9 mouse cellular contexts compared by ENCODE assay signal in genomic region chr7:28795832-28796231, GRCm38 (mm10). TPM values are rescaled to one million over a fixed set of nuclear protein-coding genes. Genes with fewer than 3 reads are reported as not detected.
DNase-seq lines count a peak whose midpoint lies in the region; ATAC-seq and TF ChIP-seq lines count a peak whose summit lies in the region.
"Had no signal": no experiment of that assay in that cellular context is flagged by ENCODE, and none has a peak within 500 bp of the region (broad histone marks: within the 10 kb centered on the region; RNA-seq: fewer than 3 reads in every experiment).

No protein-coding gene starts in this region.

- peaks cover 19% of the 10 kb centered on the region; the same call in 1 of the 2 replicates for H3K4me1 ChIP-seq in spleen, adult 2 months (ENCODE audit: control insufficient read depth, insufficient read depth, insufficient read length)
- H3K4me1 ChIP-seq in embryonic facial prominence, embryonic 12.5 days = peaks cover 7% of the 10 kb centered on the region
- peaks cover 17% of the 10 kb centered on the region for H3K4me1 ChIP-seq in limb, embryonic 12.5 days (replicated peaks)

- no peak overlapping the region for H3K9ac ChIP-seq in embryonic facial prominence, embryonic 12.5 days
- H3K9ac ChIP-seq in limb, embryonic 12.5 days (replicated peaks) = no peak overlapping the region

- H3K4me3 ChIP-seq in spleen, adult 2 months (ENCODE audit: extremely low read depth, insufficient read depth, insufficient read length) = peak overlapping the region; percentile 58
- no peak overlapping the region for H3K4me3 ChIP-seq in embryonic facial prominence, embryonic 12.5 days
- no peak overlapping the region for H3K4me3 ChIP-seq in limb, embryonic 12.5 days (replicated peaks)

- H3K27ac ChIP-seq in spleen, adult 2 months (ENCODE audit: insufficient read depth, low read length) = peak overlapping the region; percentile 70
- H3K27ac ChIP-seq in embryonic facial prominence, embryonic 12.5 days = 0 out of 2 replicates have a peak overlapping the region, but pooled peaks have one; percentile 17
- no peak overlapping the region for H3K27ac ChIP-seq in limb, embryonic 12.5 days

- no peak overlapping the region; the same call in 1 of the 2 replicates for H3K4me2 ChIP-seq in embryonic facial prominence, embryonic 12.5 days (replicated peaks)
- peak overlapping the region; percentile 50; the same call in 1 of the 2 replicates for H3K4me2 ChIP-seq in limb, embryonic 12.5 days

- peak; percentile 32; the same call in 1 of the 2 replicates for TF ChIP-seq POLR2A in spleen, adult 2 months (IDR thresholded peaks at IDR 0.05; ENCODE audit: low read depth, low read length)

- no peak for TF ChIP-seq CTCF in spleen, adult 2 months (IDR thresholded peaks at IDR 0.05; ENCODE audit: extremely low read depth, insufficient read depth, insufficient read length, insufficient replicate concordance)

- no peak for DNase-seq in spleen, adult 2 months (ENCODE audit: low read depth in 1 of 2, low spot score in 2 of 2)
- DNase-seq in spleen, adult 12 weeks (ENCODE audit: low spot score) = no peak
- no peak for DNase-seq in layer of hippocampus, postnatal 25 days (ENCODE audit: extremely low spot score in 1 of 2, low spot score in 1 of 2)
- DNase-seq in cerebellum, adult 9-10 months = no peak
- no peak for DNase-seq in embryo, embryonic 10 days (ENCODE audit: low spot score)
- DNase-seq: cerebellum, adult 2 months had no signal

- H3K9me3 ChIP-seq in embryonic facial prominence, embryonic 12.5 days = no peaks in the 10 kb centered on the region
- no peaks in the 10 kb centered on the region for H3K9me3 ChIP-seq in limb, embryonic 12.5 days

- 11% methylated on average over 15 of the region's 15 CpGs for WGBS in spleen, adult 2 months
- 74% methylated on average over 15 of the region's 15 CpGs for WGBS in embryonic facial prominence, embryonic 12.5 days
- 85% methylated on average over 15 of the region's 15 CpGs for WGBS in limb, embryonic 12.5 days

- peaks cover 8% of the 10 kb centered on the region for H3K36me3 ChIP-seq in spleen, adult 2 months (ENCODE audit: control insufficient read depth, insufficient read depth, low read length)
- no peaks in the 10 kb centered on the region for H3K36me3 ChIP-seq in embryonic facial prominence, embryonic 12.5 days
- no peaks in the 10 kb centered on the region for H3K36me3 ChIP-seq in limb, embryonic 12.5 days

- H3K27me3 ChIP-seq in spleen, adult 2 months (ENCODE audit: control insufficient read depth, insufficient read depth, low read length) = no peaks in the 10 kb centered on the region
- no peaks in the 10 kb centered on the region for H3K27me3 ChIP-seq in embryonic facial prominence, embryonic 12.5 days
- no peaks in the 10 kb centered on the region for H3K27me3 ChIP-seq in limb, embryonic 12.5 days

- no peak for ATAC-seq in embryonic facial prominence, embryonic 12.5 days (ENCODE audit: insufficient number of reproducible peaks, insufficient read depth, low FRiP score, low TSS enrichment)
- ATAC-seq in limb, embryonic 12.5 days (ENCODE audit: insufficient number of reproducible peaks, insufficient read depth, low FRiP score, low TSS enrichment, low read depth) = no peak
- ATAC-seq in neutrophil, adult 5-6 weeks (ENCODE audit: extremely low read depth, insufficient number of reproducible peaks, low FRiP score, poor library complexity, severe bottlenecking) = 0 out of 2 replicates have a peak, but pooled peaks have one; percentile 4

RNA-seq across cellular contexts. Expression of gene Rinl, which starts 7.1 kb away (rescaled TPM):
- polyA plus RNA-seq in spleen, adult 2 months (2012; rRNA removed) = 35.4 and 36.4 TPM in 2 replicates
- polyA plus RNA-seq in embryonic facial prominence, embryonic 12.5 days (2016; fragmentation: Nextera tagmentation; extraction: Ambion mirVana) = 2.2 and 2.8 TPM in 2 replicates
- polyA plus RNA-seq in limb, embryonic 12.5 days (2016; fragmentation: Nextera tagmentation; extraction: Ambion mirVana) = 2.3 and 3.1 TPM in 2 replicates
- total RNA-seq in neutrophil, adult 5-6 weeks (2017) = 95.7 and 108 TPM in 2 replicates
- 1 to 10 TPM; 2.6 to 3.0 TPM for total RNA-seq in layer of hippocampus, postnatal 25 days (2021)

RNA-seq across cellular contexts. Expression of gene Hnrnpl, which starts 12.5 kb away (rescaled TPM):
- polyA plus RNA-seq in spleen, adult 2 months (2012; rRNA removed) = 189 and 209 TPM in 2 replicates
- polyA plus RNA-seq in embryonic facial prominence, embryonic 12.5 days (2016; fragmentation: Nextera tagmentation; extraction: Ambion mirVana) = 372 and 383 TPM in 2 replicates
- polyA plus RNA-seq in limb, embryonic 12.5 days (2016; fragmentation: Nextera tagmentation; extraction: Ambion mirVana) = 347 and 425 TPM in 2 replicates
- 300 and 326 TPM in 2 replicates for total RNA-seq in neutrophil, adult 5-6 weeks (2017)
- 100 to 1,000 TPM; 380 to 402 TPM for total RNA-seq in layer of hippocampus, postnatal 25 days (2021)

RNA-seq across cellular contexts. Expression of gene Nfkbib, which starts 28.5 kb away (rescaled TPM):
- 51.1 and 67.9 TPM in 2 replicates for polyA plus RNA-seq in spleen, adult 2 months (2012; rRNA removed)
- 38.9 and 42.0 TPM in 2 replicates for polyA plus RNA-seq in embryonic facial prominence, embryonic 12.5 days (2016; fragmentation: Nextera tagmentation; extraction: Ambion mirVana)
- 37.4 and 40.8 TPM in 2 replicates for polyA plus RNA-seq in limb, embryonic 12.5 days (2016; fragmentation: Nextera tagmentation; extraction: Ambion mirVana)
- total RNA-seq in neutrophil, adult 5-6 weeks (2017) = 23.5 and 24.3 TPM in 2 replicates
- total RNA-seq in layer of hippocampus, postnatal 25 days (2021) = 10 to 100 TPM; 32.1 to 33.5 TPM

RNA-seq across cellular contexts. Expression of gene Ech1, which starts 29.2 kb away (rescaled TPM):
- 101 and 108 TPM in 2 replicates for polyA plus RNA-seq in spleen, adult 2 months (2012; rRNA removed)
- polyA plus RNA-seq in embryonic facial prominence, embryonic 12.5 days (2016; fragmentation: Nextera tagmentation; extraction: Ambion mirVana) = 117 and 128 TPM in 2 replicates
- polyA plus RNA-seq in limb, embryonic 12.5 days (2016; fragmentation: Nextera tagmentation; extraction: Ambion mirVana) = 111 and 114 TPM in 2 replicates
- 43.8 and 45.0 TPM in 2 replicates for total RNA-seq in neutrophil, adult 5-6 weeks (2017)
- total RNA-seq in layer of hippocampus, postnatal 25 days (2021) = 10 to 100 TPM; 59.7 to 66.7 TPM

RNA-seq across cellular contexts. Expression of gene Sirt2, which starts 29.3 kb away (rescaled TPM):
- 48.4 and 53.3 TPM in 2 replicates for polyA plus RNA-seq in spleen, adult 2 months (2012; rRNA removed)
- polyA plus RNA-seq in embryonic facial prominence, embryonic 12.5 days (2016; fragmentation: Nextera tagmentation; extraction: Ambion mirVana) = 76.1 and 76.7 TPM in 2 replicates
- 70.8 and 76.9 TPM in 2 replicates for polyA plus RNA-seq in limb, embryonic 12.5 days (2016; fragmentation: Nextera tagmentation; extraction: Ambion mirVana)
- total RNA-seq in neutrophil, adult 5-6 weeks (2017) = 39.3 and 45.8 TPM in 2 replicates
- total RNA-seq in layer of hippocampus, postnatal 25 days (2021) = 100 to 1,000 TPM; 218 to 227 TPM
